Mouse (Mus musculus) MEL (cell line): ENCODE results near the gene Gm13698.

ENCODE experiments used
- BHLHE40 ChIP-seq: IDR thresholded peaks from 2 replicates; pipeline ENCODE4 v1.6.1; 2012; ENCODE audit warnings: low read depth, mild to moderate bottlenecking, inconsistent platforms, low read length, improper control_type of control experiment, borderline replicate concordance
- EP300 ChIP-seq, 2 experiments: IDR thresholded peaks; 2 replicates each; pipeline ENCODE4 v1.6.1; 2011; ENCODE audit warnings: improper control_type of control experiment in 2 of 2, low read length in 2 of 2, low read depth in 1 of 2, mild to moderate bottlenecking in 1 of 2
- MYB ChIP-seq: IDR thresholded peaks from 2 replicates; pipeline ENCODE4 v1.6.1; 2011; ENCODE audit warnings: mild to moderate bottlenecking, low read depth, low read length, improper control_type of control experiment
- NRF1 ChIP-seq: IDR thresholded peaks from 2 replicates; pipeline ENCODE4 v1.6.1; 2014; ENCODE audit warnings: low read depth, mild to moderate bottlenecking, inconsistent platforms, low read length, improper control_type of control experiment, moderate library complexity; ENCODE audit not compliant: poor library complexity, insufficient read depth, severe bottlenecking
- POLR2A ChIP-seq, 2 experiments: IDR thresholded peaks; 2 replicates each; pipeline ENCODE4 v1.6.1; 2011 to 2012; ENCODE audit warnings: low read length in 2 of 2, mild to moderate bottlenecking in 2 of 2, control low read depth in 1 of 2, improper control_type of control experiment in 1 of 2, low read depth in 1 of 2, moderate library complexity in 1 of 2; ENCODE audit not compliant: control insufficient read depth in 1 of 2, insufficient read depth in 1 of 2, poor library complexity in 1 of 2
- TAL1 ChIP-seq: IDR thresholded peaks from 2 replicates; pipeline ENCODE4 v1.6.1; 2012; ENCODE audit warnings: mild to moderate bottlenecking, inconsistent platforms, low read length, moderate library complexity, mixed read lengths
- TBP ChIP-seq: IDR thresholded peaks from 2 replicates; pipeline ENCODE4 v1.8.0; 2011; ENCODE audit warnings: low read depth, low read length, improper control_type of control experiment
- TCF12 ChIP-seq: IDR thresholded peaks from 2 replicates; pipeline ENCODE4 v1.6.1; 2014; ENCODE audit warnings: low read depth, mild to moderate bottlenecking, inconsistent platforms, low read length, improper control_type of control experiment, moderate library complexity

DNA sequence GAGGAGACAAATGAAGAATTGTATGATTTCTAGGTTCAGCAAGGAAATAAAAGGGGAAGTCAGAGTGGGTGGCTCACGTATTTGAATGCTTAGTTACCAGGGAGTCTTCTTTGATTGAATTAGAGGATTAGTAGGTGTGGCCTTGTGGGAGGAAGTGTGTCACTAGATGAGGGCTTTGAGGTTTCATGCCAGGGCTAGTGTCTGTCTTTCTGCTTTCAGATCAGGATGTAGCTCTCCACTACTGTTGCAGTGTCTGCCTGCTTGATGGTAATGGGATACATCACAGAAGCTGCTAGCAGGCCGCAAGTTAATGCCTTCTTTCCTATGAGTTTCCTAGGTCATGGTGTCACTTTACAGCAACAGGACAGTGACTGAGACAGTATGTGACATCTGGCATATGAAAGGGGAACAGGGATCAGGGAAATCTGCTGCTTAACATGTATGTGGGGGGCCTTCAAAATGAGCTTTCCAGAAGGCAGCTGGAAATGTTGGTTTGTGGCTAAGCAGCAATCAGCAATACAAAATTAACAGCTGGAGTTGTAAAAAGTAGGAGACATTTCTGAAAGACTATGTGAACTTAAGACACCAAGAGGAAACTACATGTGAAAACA, 25.9 kb upstream of the Gm13698 start:
- TF ChIP-seq TAL1, result no peak
- no peak for TF ChIP-seq TCF12
- no peak for TF ChIP-seq POLR2A (IDR thresholded peaks at IDR 0.05; ENCODE audit: control insufficient read depth in 1 of 2, insufficient read depth in 1 of 2, low read depth in 1 of 2, low read length in 2 of 2, poor library complexity in 1 of 2)
- no peak for TF ChIP-seq TBP
- no peak for TF ChIP-seq BHLHE40
- TF ChIP-seq NRF1, result no peak
- no peak for TF ChIP-seq EP300 (IDR thresholded peaks at IDR 0.05; ENCODE audit: low read depth in 1 of 2, low read length in 2 of 2)
- no peak for TF ChIP-seq MYB
